Mouse (Mus musculus) A20 (cell line): Measurements from ENCODE around the gene Sppl2b.

ENCODE experiments used
- DNase-seq: peaks from one replicate; pipeline ENCODE4 v3.0.0-alpha.2; 2011; ENCODE audit warnings: low read depth, low spot score

The Sppl2b gene

DNA sequence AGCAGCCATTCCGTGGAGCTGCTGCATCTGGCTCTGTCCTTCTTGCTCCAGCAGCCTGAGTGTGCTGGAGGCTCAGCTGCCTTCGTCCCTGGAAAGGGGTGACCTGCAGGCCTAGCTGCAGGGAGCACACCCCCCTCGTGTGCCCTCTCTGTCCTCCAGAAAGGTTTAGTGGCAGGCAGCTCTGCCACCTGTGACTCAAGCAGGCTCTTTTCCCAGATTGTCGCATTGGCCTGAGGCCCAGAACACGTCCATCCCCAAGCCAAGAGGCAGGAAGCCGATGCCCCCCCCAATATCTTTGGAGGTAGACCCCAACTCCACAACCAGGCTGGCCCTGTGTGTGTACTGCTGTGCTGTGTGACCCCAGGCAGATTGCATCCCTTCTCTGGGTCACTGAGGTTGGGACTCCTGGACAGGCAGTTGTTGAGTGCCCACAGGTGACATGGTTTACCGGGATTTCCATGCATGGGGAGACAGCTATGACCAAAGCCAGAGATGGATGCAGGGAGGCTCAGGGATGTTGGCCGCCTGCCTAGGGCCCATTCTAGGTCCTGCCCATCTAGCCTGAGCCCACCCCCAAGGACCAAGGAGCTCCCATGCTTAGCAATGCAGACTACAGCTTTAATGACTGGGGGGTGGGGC lies 9.9 kb upstream of the Sppl2b start:
- no peak for DNase-seq

DNA sequence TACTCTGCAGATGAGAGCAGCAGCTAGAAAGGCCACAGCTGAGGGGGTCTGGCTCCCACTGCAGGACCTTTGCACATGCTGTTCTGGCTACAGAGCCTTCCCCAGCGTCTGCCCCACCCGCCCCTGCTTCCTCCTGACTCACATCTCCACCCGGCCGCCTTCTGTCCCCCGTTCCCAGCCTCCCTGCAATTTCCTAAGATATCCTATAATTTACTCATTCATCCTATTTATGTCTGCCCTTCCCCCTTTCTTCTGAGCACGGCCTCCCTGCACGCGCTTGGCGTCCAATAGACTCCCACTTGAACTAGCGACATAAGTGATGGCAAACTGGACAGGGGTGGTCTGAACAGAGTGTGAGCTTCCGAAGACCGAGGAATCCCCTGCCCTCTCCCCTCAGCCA lies 9.3 kb upstream of the Sppl2b start:
- DNase-seq: no peak

DNA sequence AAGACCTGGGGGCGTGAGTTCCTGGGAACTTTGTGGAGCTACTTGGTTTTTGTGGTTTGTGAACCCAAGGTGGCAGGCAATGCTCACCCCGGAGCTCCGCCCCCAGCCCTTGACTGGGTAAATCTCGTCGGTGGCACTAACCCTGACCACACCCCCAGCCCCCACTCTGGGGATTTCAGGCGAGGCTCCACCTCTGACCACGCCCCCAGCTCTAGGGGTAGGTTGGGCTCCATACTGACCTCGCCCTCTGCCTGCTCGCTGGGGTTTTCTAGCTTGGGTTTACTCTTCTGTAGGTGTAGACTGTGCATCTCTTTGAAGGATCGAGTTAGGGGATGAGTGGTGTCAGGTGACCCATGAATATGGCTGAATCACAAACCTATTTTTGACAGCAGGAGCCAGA lies 6.5 kb upstream of the Sppl2b start:
- DNase-seq: peak; percentile 92

DNA sequence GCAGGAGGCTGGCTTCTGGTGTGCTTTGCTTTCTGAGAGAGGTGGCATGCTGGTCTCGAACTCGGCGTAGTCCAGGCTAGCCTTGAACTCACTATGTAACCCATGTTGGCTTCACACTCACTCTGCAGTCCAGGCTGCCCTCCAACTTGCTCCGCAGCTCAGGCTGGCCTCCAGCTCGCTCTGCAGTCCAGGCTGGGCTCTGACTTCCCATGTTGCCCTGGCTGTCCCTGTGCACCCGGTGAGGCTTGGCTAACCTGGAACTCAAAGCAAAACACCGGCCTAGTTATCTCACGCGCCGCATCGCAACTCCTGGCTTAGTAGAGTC lies 636 bp downstream of the Sppl2b start:
- peak; percentile 37 for DNase-seq

DNA sequence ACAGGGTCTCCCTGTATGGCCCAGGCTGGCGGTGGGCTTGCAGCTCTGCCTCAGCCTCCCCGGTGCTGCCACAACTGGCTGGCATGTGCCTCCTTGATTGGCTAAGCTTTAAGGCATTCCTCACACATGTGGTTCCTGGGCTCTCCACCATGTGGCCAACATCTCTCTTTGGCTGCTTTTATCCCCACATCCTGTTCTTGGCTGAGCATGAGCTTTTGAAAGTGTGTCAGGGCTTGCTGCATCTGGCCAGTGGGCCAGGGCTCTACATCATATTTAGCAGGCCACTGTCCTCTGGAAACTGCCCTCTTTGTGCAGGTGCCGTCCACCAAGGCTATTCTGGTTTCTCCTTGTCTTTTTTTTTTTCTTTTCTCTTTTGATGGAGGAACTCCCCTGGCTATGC lies 1.2 kb downstream of the Sppl2b start:
- DNase-seq: peak; percentile 16

DNA sequence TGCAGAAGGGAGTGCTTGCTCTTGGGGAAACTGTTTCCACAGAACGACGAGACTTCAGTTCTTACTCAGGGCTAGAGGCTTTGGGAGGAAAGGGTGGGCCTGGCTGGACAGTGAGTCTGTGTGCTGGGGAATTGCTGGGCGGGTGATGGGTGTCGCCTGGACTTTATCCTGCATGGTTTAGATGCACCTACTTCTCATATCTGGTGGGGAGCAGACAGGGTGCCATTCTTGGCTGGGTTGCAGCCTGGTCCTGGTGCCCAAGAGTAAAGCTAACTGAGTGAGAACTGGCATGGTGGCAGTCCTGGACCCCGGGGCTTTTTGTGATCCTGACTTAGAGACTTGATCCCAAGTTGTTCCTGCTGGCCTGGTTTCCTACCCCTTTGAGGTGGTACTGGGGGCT lies 1.8 kb downstream of the Sppl2b start:
- DNase-seq: no peak

DNA sequence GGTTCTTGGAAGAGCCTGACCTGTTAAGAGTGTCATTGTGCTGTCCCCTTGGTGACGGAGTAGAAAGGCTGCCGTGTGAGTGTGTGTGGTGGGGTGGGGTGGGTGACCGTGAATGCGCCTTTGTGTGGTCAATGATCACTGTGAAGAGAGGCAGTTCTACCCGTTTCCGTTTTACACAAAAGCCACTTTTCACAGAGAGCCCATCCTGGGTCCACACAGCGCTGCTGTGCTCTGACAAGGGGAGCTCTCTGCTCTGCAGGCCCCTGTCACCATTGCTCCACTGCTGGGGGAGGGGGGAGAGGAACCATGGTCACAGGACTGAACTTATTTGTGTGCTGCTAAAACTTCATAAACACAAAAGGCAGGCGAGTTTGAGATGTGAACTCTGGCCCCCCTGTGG lies 2.3 kb downstream of the Sppl2b start:
- no peak for DNase-seq

DNA sequence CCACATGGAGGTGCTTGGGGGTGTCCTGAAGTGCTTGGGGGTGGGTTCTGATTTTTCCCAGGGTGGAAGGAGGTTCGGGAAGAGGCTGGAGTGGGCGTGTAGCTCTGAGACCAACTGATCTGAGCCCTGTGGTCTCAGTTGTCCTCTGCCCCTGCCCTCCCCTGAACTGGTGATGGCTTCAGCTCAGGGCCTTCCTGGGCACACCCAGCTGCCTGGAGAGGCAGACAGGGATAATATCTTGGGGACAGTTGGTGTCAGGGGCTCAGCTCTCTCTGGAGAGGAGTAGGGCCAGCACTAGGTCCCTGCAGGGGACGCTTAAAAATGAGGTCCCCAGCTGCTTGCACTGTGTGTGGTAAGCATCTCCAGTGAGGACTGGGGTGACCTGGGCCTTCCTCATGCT lies 2.8 kb downstream of the Sppl2b start:
- DNase-seq: no peak

DNA sequence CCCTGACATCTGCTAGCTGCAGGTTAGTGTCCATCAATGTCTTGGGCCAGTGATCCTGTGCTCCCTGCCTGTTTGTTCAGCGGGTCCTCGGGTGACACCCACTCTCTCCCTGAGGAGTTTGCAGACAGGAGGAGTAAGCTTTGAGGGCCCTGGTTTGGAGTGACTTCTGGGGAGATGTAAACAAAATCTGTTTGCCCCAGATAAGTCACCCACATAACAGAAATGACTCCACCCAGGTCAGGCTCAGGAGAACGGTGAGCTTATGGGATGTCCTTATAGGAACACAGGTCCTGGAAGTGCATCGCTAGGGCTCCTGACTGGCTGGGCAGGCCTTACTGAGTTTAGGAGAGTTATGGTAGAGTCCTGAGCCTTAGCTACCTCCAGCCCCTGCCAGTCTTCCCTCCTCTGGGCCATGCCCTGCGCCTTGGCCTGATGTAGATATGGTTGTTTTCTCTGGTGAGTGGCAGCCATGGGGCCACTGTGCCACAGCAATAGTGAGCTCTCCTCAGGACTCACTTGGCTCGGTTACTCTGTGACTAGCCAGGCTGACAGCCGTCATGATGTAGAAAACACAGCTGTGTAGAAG lies 3.4 kb downstream of the Sppl2b start:
- DNase-seq: no peak

DNA sequence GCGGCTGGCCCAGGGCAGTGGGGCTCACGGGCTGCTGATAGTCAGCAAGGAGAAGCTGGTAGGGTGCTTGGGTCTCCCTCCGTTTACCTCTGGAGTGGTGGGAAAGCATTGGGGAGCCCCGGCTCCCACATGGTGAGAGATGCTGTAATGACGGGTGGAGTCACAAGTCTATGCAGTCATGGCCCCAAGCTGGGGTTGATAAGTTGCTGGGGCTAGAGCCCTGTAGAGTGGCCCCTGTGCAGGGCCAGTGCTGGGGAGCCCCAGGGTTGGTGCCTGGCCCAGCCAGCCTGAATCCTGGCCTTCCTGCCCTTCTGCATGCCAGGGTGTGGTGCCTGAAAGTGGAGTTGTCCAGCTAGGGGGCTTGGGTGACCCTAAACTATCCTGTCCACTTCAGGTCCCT lies 7.2 kb downstream of the Sppl2b start:
- no peak for DNase-seq

DNA sequence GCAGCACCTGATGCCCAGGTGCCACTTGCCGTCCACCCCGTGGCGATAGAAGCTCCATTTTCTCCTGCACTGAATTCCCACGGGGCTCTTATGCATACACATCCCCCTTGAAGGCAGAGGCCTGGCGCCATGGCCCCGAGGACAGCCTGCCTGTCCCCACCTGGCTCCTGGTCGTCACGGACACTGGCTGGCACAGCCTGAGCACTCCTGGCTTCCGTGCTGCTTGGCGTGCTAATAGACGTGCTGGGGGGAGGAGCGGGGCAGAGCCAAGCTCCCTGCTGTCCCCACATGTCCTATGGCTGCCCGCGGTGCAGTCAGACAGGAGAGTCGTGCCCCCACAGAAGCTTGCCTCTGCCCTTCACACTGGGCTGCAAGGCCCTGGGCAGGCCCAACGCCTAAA lies 9.4 kb downstream of the Sppl2b start:
- no peak for DNase-seq

DNA sequence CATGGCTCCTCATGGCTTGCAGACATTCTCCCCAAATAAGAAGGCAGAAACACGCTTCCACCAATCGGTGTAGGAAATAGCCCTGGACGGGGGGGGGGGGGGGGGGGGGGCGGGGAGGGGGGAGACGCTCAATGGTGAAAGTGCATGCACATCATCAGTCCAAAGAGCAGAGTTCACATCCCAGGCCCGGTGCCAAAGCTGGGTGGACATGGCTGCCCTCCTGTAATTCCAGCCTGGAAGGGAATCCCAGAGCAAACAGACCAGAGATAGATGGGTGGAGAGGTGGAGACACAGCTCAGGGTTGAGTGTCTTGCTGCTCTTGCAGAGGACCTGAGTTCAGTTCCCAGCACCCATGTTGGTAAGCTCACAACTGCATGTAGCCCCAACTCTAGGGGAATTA lies 15.9 kb downstream of the Sppl2b start:
- no peak for DNase-seq

DNA sequence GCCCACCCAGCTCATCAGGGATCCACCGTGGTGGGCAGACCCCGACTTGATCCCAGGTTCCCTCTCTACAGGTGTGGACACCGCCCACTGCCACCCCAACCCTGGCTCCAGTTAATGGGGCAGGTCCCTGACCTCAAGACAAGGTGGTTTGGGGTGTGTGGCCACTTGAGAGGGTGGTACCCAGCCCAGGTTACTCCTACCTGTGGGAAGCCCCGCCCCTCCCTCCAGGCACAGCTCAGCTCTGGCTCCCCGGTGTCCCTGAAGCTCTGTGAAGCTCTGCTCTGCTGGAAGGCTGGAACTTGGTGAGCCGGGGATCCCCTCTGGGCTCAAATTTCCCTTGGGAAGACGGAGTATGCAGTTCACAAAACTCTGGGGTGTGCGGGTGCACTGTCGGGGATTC lies 16.5 kb downstream of the Sppl2b start, which contains the start of gene Tmprss9:
Tmprss9 (plus strand) TSS at position 268 of the 400 bp plus-strand sequence.
- DNase-seq: no peak

DNA sequence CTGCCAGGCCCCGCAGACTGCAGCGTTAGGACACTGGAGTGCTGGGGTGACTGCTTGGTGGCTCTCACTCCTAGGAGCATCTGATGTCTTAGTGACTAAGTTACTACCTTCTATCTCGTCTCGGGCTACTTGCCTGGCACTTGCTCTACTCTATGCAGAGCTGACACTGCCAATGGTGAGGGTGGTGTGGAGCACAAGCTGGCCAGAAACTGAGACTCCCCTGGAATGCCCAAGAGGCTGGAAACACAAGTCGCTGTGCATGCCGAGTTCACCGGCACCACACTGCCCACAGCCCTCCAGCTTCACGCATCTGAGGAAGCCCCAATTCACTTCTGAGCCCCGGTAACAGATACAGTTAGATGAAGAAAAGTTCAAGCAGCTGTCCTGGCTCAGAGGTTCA lies 19.0 kb downstream of the Sppl2b start:
- DNase-seq: no peak

DNA sequence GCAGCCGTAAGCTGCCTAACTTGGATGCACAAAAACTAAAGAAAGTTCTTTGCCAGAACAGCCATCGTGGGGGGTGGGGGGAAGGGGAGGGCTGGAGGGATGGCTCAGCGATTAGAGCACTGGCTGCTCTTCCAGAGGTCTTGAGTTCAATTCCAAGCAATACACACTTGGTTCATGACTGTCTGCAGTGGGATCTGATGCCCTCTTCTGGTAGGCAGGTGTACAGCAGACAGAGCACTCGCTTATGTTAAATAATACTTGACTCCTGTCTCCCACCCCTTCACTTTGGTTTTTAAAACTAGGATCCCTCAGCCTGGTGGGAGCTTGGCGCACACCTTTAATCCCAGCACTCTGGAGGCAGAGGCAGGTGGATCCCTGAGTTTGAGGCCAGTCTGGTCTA lies 21.0 kb downstream of the Sppl2b start:
- DNase-seq: peak; percentile 63

DNA sequence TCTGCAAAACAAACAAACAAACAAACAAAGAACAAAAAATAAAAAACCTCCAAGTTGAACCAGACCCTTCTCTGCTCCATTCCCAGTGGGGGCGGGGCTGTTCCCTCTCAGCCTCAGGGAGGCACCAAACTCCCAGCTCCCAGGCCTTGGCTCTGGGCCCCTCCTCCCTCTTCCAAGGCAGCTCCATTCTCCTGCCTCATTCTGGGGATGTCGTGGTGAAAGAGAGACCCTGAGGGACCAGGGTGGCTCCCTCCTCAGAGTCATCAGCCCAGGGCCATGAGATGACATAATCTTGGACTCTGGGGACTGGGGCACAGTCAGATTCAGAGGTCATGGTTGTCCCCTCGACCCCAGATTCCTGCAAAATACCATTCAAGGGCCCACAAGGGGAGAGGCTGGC lies 21.5 kb downstream of the Sppl2b start:
- no peak for DNase-seq

DNA sequence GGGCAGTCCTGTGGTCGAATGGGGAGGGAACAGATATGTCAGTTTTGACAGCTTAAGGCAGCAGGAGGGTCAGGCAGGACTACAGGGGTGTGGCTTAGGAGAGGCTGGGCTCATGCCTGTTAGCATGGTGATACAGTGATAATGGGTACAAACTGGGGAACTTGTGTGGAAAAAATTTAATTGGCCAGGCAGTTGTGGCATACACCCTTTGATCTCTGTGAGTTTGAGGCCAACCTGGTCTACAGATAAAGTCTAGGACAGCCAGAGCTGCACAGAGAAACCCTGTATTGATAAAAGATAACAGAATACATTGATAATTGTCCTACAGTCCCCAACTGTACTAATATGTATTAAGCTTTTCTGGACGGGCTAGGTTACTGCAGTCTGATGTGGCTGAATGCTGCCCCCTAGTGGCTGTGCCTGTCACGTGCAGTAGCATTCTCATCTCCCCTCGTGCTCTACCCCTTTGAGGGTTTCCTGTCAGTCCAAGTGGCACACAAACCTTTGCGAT lies 25.1 kb downstream of the Sppl2b start:
- peak; percentile 81 for DNase-seq

DNA sequence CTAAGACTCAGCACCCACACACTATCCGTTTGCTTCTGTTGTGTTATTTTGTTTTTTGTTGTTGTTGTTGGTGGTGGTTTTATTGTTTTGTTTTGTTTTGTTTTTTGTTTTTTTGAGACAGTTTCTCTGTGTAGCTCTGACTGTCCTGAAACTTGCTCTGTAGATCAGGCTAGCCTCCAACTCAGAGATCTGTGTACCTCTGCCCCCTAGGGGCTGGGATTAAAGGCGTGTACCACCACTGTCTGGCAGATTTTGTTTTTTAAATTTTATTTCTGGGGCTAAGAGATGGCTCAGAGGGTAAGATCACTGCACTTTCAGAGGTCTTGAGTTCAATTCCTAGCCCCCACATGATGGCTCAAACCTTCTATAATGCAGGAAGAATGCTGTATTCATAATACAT lies 25.8 kb downstream of the Sppl2b start:
- DNase-seq: peak; percentile 59

DNA sequence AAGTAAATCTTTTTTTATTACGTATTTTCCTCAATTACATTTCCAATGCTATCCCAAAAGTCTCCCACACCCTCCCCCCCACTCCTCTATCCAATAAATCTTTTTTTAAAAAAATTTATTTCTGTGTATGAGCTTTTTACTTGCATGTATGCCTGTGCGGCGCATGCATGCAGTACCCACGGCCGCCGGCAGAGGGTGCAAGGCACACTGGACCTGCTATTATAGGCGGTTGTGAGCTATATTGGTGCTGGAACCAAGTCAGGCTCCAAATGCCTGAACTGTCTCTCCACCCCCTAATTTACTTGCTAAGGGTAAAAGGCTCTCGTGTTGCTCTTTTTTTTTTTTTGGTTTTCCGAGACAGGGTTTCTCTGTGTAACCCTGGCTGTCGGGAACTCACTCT lies 26.2 kb downstream of the Sppl2b start:
- DNase-seq: peak; percentile 79

DNA sequence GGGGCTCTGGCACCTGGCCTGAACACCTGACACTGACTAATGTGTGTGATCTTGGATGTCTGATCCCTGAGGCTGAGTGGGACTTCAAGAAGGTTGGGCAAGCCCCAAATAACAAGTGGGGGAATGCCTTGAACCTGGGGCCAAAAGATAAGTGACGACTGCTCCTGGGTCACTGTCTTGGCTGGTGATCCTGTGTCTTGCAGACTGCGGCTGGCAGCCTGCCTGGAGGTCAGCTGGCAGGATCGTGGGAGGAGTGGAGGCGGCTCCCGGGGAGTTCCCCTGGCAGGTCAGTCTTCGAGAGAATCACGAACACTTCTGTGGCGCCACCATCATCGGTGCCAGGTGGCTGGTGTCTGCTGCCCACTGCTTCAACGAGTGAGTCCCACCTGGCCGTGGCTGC lies 32.1 kb downstream of the Sppl2b start:
- DNase-seq: no peak

DNA sequence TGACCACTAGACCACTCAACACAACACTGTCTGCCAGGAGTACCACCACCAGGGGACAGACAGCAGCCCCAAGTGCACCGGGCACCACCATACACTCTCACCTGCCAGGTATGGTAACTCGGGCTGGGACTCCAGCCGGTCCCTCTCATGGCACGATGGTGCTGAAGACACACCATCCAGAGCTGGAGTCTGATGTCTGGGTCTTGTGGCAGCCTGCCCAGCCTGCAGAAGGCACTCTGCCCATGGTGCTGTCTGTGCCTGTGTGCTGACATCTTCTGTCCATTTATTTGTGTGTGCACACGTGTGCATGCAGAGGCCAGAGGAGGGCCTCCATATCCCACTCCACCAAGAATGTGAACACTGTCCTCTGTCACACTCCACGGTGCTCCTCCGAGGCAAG lies 40.0 kb downstream of the Sppl2b start:
- DNase-seq: no peak

DNA sequence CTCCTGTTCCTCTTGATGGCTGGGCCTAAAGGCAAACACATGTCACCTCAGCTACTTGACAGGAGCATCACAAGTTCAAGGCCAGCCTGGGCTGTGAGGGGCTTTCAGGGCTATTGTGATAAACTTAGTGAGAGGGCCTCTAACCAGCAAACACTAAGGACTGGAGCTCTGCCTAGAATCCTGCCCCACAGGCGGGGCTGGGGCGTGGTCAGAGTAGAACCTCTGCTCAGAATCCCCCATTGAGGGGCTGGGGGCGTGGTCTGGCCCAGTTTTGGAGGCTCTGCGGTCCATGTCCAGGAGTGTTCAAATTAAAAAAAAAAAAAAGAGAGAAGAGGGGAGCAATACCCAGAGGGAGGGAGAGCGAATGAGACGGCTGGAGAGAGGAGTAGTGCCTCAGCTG lies 40.6 kb downstream of the Sppl2b start:
- DNase-seq: no peak

DNA sequence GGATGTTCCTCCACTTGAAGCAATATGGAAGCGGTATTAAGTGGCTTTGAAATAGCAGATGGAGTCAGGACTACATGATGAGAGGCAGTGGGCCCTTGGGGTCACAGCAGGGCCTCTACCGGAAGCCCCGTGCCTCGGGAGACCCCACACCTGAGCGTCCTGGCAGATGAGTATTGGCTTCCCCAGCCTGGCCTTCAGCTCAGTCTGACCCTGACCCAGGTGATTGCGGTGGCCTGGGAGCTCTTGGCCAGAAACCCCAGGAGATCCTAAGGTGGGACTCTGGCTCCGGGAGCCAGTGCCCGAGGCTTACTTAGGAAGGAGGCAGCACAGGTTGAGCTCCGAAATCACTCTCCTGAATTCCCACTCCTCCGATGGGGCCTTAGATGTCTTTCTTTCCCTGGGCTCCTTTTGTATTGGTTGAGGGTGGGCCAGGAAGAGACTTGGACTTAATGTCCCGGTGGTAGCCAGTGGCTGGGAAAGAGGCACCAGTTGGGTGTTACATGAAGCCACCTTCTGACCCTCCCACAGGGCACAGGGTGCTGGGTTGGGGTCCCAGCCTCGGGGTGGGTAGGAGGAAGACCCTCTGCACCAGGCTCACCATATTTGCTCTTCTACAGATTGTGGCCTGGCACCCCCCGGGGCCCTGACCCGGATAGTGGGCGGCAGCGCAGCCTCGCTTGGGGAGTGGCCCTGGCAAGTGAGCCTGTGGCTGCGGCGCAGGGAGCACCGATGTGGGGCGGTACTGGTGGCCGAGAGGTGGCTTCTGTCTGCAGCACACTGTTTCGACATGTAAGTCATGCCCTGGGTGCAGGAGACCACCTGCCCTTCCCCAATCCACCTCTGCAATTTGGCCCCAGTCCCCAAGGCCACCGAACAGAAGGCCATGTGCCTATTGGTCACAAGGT lies 41.8 kb downstream of the Sppl2b start:
- no peak for DNase-seq
